ENCODE assay signal across 20 mouse cellular contexts in genomic region chr2:49649211-49649610, GRCm38 (mm10). TPM values are rescaled to one million over a fixed set of nuclear protein-coding genes. Genes with fewer than 3 reads are reported as not detected.
DNase-seq lines count a peak whose midpoint lies in the region; ATAC-seq and TF ChIP-seq lines count a peak whose summit lies in the region.
"Had no signal": no experiment of that assay in that cellular context is flagged by ENCODE, and none has a peak within 500 bp of the region (broad histone marks: within the 10 kb centered on the region; RNA-seq: fewer than 3 reads in every experiment).

No protein-coding gene starts in this region.

- H3K4me3 ChIP-seq in left cerebral cortex, adult 2 months = no peak overlapping the region
- no peak overlapping the region for H3K4me3 ChIP-seq in heart, embryonic 14.5 days (ENCODE audit: control insufficient read depth in 1 of 2, insufficient read depth in 1 of 2, low read depth in 1 of 2, low read length in 2 of 2)
- H3K4me3 ChIP-seq: gastrocnemius, adult 2 months; limb, embryonic 12.5 days; liver, embryonic 12.5 days; neural tube, embryonic 12.5 days had no signal

- peak overlapping the region; percentile 24 for H3K4me2 ChIP-seq in heart, embryonic 14.5 days (ENCODE audit: low read length)
- H3K4me2 ChIP-seq: limb, embryonic 12.5 days; liver, embryonic 12.5 days; neural tube, embryonic 12.5 days had no signal

- no peaks in the 10 kb centered on the region for H3K27me3 ChIP-seq in heart, embryonic 14.5 days (ENCODE audit: control insufficient read depth, insufficient read depth, low read length)
- H3K27me3 ChIP-seq: limb, embryonic 12.5 days; liver, embryonic 12.5 days; neural tube, embryonic 12.5 days had no signal

- DNase-seq in heart, adult 11 months = peak; percentile 66
- no peak for DNase-seq in heart, adult 9 months (ENCODE audit: low spot score in 2 of 2)
- DNase-seq in left cerebral cortex, adult 2 months (ENCODE audit: extremely low spot score in 1 of 2, low spot score in 2 of 2) = no peak
- no peak for DNase-seq in left cerebral cortex, postnatal 10 days (ENCODE audit: extremely low spot score in 1 of 2, low spot score in 2 of 2)
- DNase-seq in heart, postnatal 10 days = peak; percentile 26 to 30
- no peak for DNase-seq in urinary bladder, postnatal 4 days (ENCODE audit: low spot score in 2 of 2)
- DNase-seq: adrenal gland, adult 2 months; cerebellum, adult 9-10 months; gastrocnemius, adult 2 months; kidney, adult 9 months; kidney, postnatal 25 days; lung, adult 2 months; right cerebral cortex, adult 18-20 months had no signal

- H3K9ac ChIP-seq in heart, embryonic 14.5 days (ENCODE audit: low read length) = no peak overlapping the region
- H3K9ac ChIP-seq: limb, embryonic 12.5 days; liver, embryonic 12.5 days; neural tube, embryonic 12.5 days had no signal

- intact Hi-C loops in left cerebral cortex, adult 2 months (cut with DNase I) = no loop called here
- intact Hi-C loops in left cerebral cortex, postnatal 10 days (cut with DNase I) = no loop called here
- intact Hi-C loops in heart, postnatal 10 days (cut with DNase I) = no loop called here

- 40% methylated on average over 10 of the region's 10 CpGs for WGBS in heart, embryonic 14.5 days

- no peak for TF ChIP-seq CTCF in left cerebral cortex, adult 2 months (IDR thresholded peaks at IDR 0.05)

- ATAC-seq in heart, embryonic 14.5 days (ENCODE audit: insufficient number of reproducible peaks, insufficient read depth, low FRiP score, low read depth) = no peak
- ATAC-seq: inflammation-experienced regulatory T-cells, adult 6 months; liver, embryonic 12.5 days had no signal

- peaks cover 7 to 18% of the 10 kb centered on the region in 2 experiments for H3K4me1 ChIP-seq in heart, embryonic 14.5 days (ENCODE audit: control insufficient read depth in 2 of 2, insufficient read depth in 2 of 2, low read length in 2 of 2)
- H3K4me1 ChIP-seq: limb, embryonic 12.5 days; liver, embryonic 12.5 days had no signal

- peak overlapping the region; percentile 47; the same call in 1 of the 2 replicates for H3K27ac ChIP-seq in left cerebral cortex, adult 2 months
- no peak overlapping the region for H3K27ac ChIP-seq in heart, embryonic 14.5 days (replicated peaks in 1 of 2; ENCODE audit: control insufficient read depth in 1 of 2, insufficient read depth in 1 of 2, low read depth in 2 of 2, low read length in 2 of 2)
- H3K27ac ChIP-seq: gastrocnemius, adult 2 months; limb, embryonic 12.5 days; liver, embryonic 12.5 days; neural tube, embryonic 12.5 days; stomach, postnatal 0 days had no signal

- no peaks in the 10 kb centered on the region for H3K9me3 ChIP-seq in heart, embryonic 14.5 days (ENCODE audit: control insufficient read depth, low read length)
- H3K9me3 ChIP-seq: liver, embryonic 12.5 days; neural tube, embryonic 12.5 days had no signal

- H3K36me3 ChIP-seq in heart, embryonic 14.5 days (ENCODE audit: control insufficient read depth, insufficient read depth, low read length) = no peaks in the 10 kb centered on the region
- H3K36me3 ChIP-seq: liver, embryonic 12.5 days had no signal

RNA-seq across cellular contexts. Expression of gene Kif5c, which starts 30.1 kb away (rescaled TPM):
- 100 to 1,000 TPM; 567 to 594 TPM for total RNA-seq in left cerebral cortex, adult 2 months (2021)
- 100 to 1,000 TPM; 531 to 546 TPM for total RNA-seq in left cerebral cortex, postnatal 10 days (2021)
- polyA plus RNA-seq in heart, embryonic 14.5 days (2014; fragmentation: Nextera tagmentation; extraction: Ambion mirVana) = 0.75 and 1.1 TPM in 2 replicates
- total RNA-seq in heart, postnatal 10 days (2021) = under 1 TPM; 0.74 to 0.89 TPM
- total RNA-seq: monocyte, adult 5-6 weeks had no signal

Comparison
In these comparisons a context has a peak if more than half of its experiments do, and no peak if none do; other contexts are left out.
1. DNase-seq: peak in heart, adult 11 months (single experiment) and heart, postnatal 10 days (2 of 2); none in heart, adult 9 months (0 of 2), left cerebral cortex, adult 2 months (0 of 2), left cerebral cortex, postnatal 10 days (0 of 2) and urinary bladder, postnatal 4 days (0 of 2).
2. RNA of gene Kif5c, which starts 30.1 kb away (total RNA-seq): 567 to 594 TPM in left cerebral cortex, adult 2 months and 531 to 546 TPM in left cerebral cortex, postnatal 10 days; 0.74 to 0.89 TPM in heart, postnatal 10 days; every median in the first group is over 100 times any median in the second.